Mouse (Mus musculus): ENCODE data around the gene Hrct1.

Hrct1 gene

DNA sequence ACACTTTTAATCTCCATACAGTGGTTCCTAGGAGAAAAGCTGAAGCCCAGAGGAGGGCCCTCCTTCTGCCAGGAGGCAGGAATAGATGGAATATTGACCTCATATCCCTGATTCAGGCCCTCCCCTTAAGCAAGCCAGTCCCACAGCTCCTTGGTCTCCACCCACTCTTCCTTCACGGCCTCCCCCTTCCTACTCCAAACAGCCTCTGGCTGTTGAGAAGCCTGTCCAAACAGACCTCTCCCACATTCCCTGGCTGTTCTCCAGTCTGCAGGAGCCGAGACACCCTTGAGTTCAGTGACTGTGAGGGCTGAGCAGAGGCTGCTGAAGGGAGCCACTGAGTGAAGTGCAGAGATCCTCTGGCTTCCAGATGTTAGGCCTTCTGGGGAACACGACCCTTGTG lies at the start of gene Hrct1:
Gene Hrct1, plus strand, starts transcription at position 194 of the 400 bp plus-strand sequence.
- no peak for DNase-seq (ENCODE audit: low read depth, low spot score)

DNA sequence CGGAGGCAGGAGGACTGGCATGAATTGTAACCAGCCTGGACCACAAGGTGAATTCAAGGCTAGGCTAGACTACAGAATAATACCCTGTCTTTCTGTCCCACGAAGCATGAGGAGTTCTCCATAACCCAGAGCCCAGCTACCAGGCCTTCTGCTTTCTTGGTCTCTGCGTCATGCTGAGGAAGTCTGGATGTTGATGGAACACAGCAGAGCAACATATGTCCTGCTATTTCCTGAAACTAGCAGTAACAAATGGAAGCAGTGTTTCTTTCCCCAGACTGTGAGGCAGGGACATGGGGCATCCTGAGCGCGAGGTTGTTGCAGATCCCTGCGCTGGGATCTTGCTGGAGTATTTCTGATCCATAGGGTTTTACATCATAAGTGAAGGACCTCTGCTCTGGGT lies 48.4 kb upstream of the Hrct1 start:
- no peak for DNase-seq (ENCODE audit: low read depth, low spot score)

DNA sequence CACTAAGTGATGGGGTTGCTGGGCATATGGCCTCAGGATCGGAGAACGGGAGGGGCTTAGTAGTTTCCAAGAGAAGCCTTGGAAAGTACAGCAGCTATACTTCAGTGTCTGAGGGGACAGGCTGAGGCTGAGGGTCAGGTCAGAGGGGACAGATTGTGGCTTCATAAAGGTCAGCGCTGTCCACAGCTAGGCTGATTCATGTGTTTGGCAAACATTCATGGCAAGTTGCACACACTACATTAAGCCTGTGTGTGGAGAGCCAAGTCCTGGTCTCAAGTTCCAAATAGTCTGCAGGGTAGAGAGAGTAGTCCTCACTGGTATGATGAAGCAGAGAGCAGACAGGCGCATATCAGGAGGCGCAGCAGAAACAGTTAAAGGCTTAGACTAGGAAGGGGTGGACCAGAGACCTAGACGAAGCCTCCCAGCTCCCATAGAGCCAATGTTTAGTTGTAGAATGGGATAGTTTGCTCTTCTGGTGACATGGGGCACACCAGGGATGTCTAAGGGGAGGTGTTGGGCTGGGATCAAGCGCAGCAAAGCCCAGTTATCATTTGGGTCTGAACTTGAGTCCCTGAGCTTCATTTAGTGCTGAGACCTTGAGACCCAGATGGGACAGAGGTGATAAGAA lies 47.5 kb upstream of the Hrct1 start:
- no peak for DNase-seq (ENCODE audit: low read depth, low spot score)

DNA sequence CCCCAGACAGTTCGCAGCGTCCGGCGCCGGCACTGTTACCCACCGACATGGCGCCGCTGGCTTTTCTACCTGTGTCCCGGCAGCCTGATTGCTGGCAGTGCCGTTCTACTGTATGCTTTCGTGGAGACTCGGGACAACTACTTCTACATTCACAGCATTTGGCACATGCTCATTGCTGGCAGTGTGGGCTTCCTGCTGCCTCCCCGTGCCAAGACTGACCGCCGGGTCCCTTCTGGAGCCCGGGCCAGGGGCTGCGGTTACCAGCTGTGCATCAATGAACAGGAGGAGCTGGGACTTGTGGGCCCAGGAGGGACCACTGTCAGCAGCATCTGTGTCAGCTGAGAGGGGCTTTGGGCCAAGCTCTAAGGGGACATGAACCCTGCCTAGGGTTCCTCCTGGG lies 37.0 kb upstream of the Hrct1 start:
- no peak for DNase-seq (ENCODE audit: low read depth, low spot score)

DNA sequence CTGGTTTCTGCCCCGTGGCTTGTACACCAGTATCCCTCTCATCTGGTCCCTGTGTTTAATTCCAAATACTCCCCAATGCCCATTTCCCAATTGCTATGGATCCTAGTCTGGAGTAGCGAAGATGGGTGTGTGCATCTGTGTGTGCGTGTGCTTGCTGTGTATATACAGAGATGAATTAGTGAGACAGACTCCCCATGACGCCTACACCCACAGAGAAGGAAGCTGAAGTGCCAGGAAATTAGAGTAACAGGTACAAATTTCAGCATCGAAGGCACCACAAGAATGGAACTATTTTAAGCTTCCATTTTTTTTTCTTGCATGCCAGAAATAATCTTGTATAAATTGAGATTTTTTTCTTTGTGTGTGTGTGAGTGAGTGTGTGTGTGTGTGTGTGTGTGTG lies 36.0 kb upstream of the Hrct1 start:
- no peak for DNase-seq (ENCODE audit: low read depth, low spot score)

DNA sequence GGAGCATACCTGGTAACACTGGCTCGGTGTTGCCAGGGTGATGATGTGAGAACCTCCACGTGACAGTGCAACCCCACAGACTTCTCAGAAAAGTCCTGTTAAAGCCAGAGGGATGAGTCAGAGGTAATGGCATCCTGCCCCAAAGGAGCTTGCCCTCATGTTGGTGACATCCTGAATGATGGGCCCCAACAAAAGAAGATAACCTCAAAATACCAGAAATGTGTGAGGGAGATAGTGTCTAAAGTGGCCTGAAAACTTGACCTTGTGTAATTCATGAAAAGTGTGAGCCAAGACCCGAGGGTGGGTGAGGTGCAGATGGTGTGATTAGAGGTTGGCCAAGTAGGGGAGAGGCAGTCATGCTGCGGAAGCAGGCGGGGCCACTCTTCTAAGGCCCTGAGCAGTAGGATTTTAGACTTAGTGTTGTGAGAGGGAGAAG lies 33.2 kb upstream of the Hrct1 start:
- DNase-seq (ENCODE audit: low read depth, low spot score), result no peak

DNA sequence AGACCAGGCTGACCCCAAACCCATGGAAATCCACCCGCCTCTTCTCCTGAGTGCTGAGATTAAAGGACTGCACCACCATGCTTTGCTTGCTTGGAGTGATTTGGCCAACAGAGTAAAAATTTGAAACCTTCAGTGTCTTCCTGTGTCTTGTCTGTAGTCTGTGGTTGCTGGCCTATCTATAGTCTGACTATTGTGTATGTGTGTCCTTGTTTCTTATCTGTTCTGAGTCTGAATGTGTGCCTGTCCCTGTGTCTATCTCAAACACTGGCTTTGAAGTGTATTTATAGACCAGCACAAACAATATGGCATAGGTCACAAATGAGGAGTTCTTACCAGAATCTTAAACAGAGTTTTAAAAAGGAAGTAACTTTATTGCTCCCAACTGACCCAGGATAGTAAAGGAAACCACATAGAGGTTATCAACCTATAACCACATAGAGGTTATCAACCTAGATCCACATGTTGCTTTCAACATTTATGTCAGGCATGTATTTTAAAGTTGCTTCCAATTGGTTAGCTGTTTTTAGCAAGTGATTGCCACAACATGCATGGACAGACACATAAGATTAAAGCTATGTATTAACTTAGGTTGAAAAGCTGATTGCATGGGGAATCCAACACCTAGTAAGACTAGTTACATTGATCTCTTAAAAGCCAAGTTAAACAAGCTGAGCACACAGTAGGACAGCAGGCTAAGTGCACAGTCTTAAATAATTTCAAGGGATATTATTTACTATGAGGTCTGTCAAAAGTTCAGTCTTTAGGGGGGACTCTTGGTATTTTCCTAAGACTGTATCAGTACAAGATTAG lies 32.3 kb upstream of the Hrct1 start:
- no peak for DNase-seq (ENCODE audit: low read depth, low spot score)

DNA sequence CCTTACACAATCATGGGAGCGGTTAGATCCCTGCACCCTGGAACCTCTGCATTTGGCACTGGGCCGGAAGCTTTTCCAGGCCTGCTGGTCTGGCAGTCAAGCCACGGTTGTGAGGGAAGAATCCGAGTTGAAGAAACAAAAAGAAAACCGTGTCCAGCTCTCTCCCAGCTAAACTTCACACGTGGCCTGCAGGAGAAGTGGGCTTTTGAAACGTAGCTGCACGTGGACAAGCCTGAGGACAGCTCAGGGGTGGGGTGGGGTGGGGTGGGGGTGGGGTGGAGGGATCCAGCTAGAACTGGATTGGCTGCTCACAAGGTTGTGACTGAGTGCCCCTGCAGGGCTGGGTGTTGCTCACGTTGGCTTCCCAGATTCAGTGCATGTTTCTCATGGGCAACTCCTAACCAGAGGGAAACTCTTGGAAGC lies 31.7 kb upstream of the Hrct1 start:
- no peak for DNase-seq (ENCODE audit: low read depth, low spot score)

DNA sequence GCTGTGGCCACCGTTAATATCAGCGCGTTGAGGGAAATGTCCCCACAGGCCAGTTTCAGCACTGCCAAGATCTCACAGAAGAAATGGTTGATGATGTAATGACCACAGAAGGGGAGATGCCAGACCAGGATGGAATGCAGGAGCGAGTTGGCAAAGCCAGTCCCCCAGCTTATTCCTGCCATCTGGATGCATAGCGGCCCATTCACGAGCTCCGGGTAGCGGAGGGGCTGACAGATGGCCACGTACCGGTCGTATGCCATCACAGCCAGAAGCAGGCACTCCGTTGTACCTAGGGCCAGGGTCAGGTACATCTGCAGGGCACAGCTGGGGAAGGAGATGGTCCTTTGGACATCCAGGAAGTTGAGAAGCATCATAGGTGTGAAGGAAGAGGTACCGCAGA lies 30.4 kb upstream of the Hrct1 start:
- no peak for DNase-seq (ENCODE audit: low read depth, low spot score)

DNA sequence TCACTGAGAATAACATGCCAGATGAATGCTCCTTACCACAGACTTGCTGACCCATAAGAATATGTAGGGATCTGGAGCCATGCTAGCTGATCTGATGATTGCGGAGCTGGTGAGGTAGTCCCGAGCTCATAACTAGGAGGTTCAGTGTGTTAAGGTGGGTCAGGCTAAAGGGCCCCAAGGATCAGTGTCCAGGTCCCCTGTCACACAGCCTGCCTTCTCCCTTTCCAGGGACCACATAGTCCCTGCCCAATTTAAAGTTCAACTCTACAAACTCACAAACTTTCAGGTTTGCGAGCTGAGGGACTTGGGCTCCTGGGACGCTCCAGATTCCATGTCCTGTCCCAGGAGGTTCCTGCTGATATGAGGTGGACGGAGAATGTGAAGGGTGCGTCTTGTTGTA lies 26.3 kb upstream of the Hrct1 start, which contains the start of gene Olfr70:
Gene Olfr70, minus strand, starts transcription at position 101 of the 400 bp plus-strand sequence.
- no peak for DNase-seq (ENCODE audit: low read depth, low spot score)

DNA sequence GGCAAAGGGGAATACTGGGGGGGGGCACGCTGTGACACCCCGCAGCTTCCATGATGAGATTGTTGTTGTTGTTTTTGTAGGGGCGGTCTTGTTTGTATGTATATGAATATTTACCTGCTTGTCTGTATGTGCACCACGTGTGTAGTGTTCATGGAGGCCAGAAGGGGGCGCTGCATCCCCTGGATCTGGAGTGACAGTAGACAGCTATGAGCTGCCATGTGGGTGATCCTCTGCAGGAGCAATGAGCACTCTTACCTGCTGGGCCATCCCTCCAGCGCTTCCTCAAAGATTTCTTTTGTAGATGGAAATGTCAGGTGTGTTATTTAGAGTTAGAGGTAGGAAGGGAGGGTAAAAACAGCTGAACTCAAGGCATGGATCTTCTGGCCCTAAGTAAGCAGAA lies 23.5 kb upstream of the Hrct1 start:
- DNase-seq (ENCODE audit: low read depth, low spot score), result peak; percentile 30

DNA sequence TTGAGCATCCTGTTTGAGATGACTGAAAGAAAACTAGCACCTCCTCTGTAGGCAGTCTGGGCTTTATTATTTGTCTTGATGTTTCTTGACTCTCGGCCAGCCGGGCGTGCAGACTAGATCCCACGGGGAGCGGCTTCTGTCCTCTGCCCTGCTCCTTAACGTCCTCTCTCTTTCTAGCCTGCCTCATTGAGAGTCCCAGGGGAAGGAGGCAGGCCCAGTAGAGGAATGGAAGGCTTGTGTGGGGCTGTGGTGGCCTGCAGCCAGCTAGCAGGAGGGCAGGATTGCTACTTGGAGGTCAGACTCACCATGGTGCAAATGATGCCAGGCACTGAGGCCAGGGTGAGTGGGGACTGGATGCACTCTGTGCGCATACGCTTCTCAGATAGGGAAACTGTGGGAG lies 23.1 kb upstream of the Hrct1 start:
- DNase-seq (ENCODE audit: low read depth, low spot score), result no peak

DNA sequence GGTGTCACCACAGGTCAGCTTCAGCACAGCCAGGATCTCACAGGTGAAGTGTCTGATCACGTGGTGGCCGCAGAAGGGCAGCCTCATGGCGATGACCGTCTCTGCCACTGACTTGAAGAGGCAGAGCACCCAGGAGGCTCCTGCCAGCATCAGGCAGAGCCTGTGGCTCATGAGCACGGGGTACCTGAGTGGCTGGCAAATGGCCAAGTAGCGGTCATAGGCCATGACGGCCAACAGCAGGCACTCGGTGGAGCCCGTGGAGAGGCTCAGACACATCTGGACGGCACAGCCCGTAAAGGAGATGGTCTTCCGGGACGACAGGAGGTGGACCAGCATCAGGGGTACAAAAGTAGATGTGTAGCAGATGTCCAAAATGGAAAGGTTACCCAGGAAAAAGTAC lies 21.0 kb upstream of the Hrct1 start:
- no peak for DNase-seq (ENCODE audit: low read depth, low spot score)

DNA sequence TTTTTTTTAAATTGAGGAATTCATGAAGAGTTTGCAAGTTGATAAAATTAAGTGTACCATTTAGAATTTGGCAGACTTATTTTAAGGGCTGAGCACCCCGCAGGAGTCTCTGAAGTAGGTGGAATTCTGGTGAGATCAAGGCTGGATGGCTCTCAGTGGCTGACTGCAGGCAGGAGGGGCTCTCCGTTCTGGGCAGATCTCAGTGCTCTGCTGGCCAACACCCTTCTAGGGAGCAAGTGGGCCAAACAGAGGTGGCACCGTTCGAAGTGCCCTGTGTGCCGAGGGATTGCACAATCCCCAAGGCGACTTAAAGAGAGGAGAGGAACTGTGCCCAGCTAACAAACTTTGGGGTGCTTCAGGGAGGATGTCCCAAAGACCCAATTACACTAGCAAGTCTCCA lies 17.1 kb upstream of the Hrct1 start, which contains the start of gene Olfr71:
Gene Olfr71, minus strand, starts transcription at position 387 of the 400 bp plus-strand sequence.
- no peak for DNase-seq (ENCODE audit: low read depth, low spot score)

DNA sequence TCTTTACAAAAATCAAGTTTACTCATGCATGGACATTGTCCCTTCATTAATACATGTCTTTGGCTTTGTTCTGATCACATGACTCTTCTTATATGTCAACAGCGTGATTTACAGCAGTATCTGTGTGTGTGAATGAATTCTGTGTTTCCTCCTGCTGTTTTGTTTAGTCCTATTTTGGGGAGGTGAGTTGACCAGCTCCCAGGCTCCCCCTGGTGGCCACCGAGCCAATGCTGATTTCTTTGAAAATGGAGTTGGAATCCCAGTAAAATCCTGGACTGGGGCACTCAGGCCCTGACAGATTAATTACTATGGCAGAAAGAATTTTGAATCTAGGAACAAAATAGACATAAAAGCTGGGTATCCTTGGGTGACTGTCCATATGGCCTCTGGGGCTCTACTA lies 15.2 kb upstream of the Hrct1 start:
- peak; percentile 60 for DNase-seq (ENCODE audit: low read depth, low spot score)

DNA sequence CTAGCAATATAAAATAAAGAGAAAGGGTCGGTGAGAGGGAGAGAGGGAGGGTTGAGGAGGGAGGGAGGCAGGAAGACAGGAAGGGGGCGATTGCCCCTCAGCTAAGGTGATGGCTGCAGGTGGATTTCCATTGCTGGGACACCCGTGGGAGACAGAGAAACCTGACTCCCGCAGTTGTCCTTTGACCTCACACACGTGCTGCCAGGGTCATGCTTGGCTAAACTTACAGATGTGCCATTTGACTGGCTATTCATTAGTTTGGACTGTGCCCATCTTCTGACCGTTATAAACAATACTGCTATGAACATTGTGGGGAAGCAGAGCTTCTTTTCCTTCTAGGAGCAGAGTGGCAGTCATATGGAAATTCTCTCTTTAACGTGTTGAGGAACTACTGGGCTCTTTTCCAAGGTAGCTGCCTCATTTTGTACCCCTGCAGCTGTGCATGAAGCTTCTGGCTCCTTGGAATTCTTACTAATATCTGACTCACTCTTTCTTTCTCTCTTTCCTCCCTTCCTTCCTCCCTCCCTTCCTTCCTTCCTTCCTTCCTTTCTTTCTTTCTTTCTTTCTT lies 13.3 kb upstream of the Hrct1 start:
- DNase-seq (ENCODE audit: low read depth, low spot score), result no peak

DNA sequence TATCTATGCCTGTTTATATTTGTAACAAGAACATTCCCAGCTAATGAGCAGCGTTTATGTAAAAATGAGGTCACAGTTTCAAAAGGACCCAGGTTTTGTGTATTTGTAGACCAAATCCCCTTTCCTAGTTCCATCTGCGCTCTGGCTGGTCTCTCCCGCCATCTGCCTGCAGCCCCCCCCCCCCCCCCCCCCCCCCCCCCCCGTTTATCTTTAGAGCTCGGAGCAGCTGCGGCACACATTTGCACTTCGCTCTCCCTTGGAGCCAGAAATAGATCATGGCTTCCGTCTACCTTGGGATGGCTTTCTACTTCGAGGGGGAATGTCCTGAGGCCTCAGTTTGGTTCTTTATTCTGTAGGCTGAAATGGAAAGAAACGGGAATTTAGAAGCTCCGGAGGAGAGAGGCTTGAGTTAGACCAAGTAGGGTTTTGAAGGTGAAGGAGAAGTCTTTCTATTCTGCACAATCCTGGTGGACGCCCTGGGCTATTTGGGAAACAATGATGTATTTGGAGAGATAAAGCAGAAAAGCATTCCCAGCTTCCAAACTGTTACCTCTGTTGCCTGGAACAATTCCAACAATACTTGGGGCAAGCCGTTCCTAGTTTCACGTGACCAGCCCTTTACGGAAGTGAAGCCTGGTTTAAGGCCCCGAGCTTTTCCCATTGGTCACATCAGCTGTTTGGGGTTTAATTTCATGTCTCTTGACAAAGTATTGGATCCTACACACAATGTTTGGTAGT lies 6.3 kb upstream of the Hrct1 start:
- DNase-seq (ENCODE audit: low read depth, low spot score), result no peak

DNA sequence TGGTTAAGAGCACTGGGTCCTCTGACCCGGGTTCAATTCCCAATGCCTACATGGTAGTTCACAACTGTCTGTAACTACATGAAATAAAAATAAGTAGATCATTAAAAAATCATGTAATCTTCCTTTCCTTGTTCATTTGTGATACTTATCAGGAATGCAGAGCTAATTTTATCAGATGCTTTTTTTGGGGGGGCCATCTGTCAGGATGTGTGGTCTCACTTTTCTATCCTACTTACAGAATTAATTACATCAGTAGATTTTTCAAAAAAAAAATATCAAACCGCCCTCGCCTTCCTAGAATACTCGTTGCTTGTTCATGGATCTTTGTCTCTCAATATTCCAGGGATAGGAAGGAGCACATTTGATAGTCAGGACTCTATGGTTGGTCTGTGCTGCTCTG lies 4.8 kb upstream of the Hrct1 start:
- no peak for DNase-seq (ENCODE audit: low read depth, low spot score)

DNA sequence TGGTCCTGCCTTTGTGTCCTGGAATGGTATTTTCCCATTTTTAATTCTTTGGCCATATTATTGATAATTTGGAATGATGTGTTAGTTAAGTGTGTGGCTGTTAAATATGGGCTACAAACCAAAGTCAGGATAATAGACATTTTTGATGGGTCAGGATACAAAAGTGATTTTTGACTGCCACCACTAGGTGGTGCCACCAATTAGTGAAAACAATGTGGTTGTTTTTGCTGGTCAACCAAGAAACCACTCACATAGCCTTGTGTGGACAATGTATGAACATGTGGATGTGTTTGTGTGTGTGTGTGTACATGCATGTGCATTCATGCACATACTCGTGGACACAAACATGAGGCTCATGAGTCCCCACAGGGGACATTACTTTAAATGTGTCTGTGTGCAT lies 2.2 kb upstream of the Hrct1 start:
- peak; percentile 44 for DNase-seq (ENCODE audit: low read depth, low spot score)

DNA sequence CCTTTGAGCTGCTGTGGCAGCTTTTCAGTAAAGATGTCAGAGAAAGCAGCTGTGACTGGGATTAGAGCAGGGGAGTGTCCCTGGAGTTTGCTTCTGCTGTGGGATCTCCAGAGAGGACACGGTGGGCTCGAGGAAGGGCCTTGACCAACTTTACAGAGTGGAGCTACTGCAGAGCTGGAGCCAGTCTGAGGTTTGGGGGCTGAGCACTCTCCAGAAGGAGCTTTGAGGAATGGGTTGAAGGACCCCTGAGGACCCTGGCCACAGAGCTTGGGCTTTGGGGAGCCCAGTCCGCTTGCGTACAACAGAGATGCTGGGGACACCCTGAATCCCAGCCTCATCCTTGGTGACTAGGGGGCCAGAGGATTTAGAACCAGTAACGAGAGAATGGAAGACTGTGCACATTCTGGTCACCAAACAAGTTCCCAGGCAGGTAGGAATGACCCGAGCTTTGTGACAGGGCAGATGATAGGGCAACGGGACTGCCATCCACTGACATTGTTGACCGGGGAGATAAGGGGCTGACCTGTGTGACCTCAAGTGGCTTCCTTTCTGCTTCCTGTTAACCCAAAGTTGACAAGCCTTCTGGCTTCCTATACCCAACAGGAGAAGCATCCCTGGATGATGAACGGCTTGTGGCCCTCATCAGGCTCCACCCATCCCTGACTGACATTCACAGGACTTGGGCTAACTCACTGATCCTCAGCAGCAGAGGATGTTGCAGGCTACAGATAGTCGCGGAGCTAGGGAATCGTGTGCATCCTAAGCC lies 577 bp upstream of the Hrct1 start:
- DNase-seq (ENCODE audit: low read depth, low spot score), result no peak
